26 mouse cellular contexts compared by ENCODE assay signal in the genomic region with DNA sequence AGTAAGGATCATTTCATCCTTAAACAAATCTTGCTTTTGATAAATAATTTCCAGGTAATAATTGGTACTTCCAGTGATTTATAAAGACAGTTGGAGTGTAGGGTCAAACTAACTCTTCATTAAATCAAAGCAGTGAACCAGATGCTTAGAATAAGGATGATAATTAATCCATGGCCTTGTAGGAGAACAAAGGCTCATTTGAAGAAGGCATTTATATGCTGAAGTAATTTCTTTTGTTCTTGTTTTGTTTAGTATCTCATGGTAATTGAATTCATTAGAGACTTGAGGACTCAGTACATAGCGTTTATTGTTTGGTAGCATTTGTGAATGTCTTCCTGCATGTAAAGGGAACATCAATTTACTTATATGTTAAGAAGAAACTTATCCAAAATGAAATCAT.
"Had no signal": no experiment of that assay in that cellular context is flagged by ENCODE, and none has a peak within 500 bp of the region (broad histone marks: within the 10 kb centered on the region; RNA-seq: fewer than 3 reads in every experiment).

No protein-coding gene starts in this region.

- H3K4me1 ChIP-seq: embryonic facial prominence, embryonic 10.5 days; embryonic facial prominence, embryonic 12.5 days; embryonic facial prominence, embryonic 13.5 days; embryonic facial prominence, embryonic 15.5 days; forebrain, embryonic 12.5 days; forebrain, embryonic 13.5 days; forebrain, embryonic 15.5 days had no signal

- H3K9me3 ChIP-seq: embryonic facial prominence, embryonic 10.5 days; embryonic facial prominence, embryonic 12.5 days; embryonic facial prominence, embryonic 13.5 days; embryonic facial prominence, embryonic 15.5 days; forebrain, embryonic 10.5 days; forebrain, embryonic 12.5 days; forebrain, embryonic 13.5 days; forebrain, embryonic 15.5 days had no signal

- DNase-seq: cerebellum, adult 8-10 months; cerebellum, adult 9-10 months; cerebellum, adult 9-11 months; cerebellum, postnatal 10 days; cerebellum, postnatal 14 days; cerebellum, postnatal 25 days; cerebellum, postnatal 36 days; embryo, embryonic 11 days; forebrain, postnatal 0 days; gastrocnemius, adult 2 months; gastrocnemius, postnatal 10 days; gastrocnemius, postnatal 25 days; gastrocnemius, postnatal 36 days; heart, adult 11 months; heart, adult 18-20 months; heart, adult 2 months had no signal

- H3K4me3 ChIP-seq: embryonic facial prominence, embryonic 10.5 days; embryonic facial prominence, embryonic 12.5 days; embryonic facial prominence, embryonic 13.5 days; embryonic facial prominence, embryonic 15.5 days; erythroblast, embryonic 14.5 days; forebrain, embryonic 10.5 days; forebrain, embryonic 12.5 days; forebrain, embryonic 13.5 days; forebrain, embryonic 15.5 days; gastrocnemius, adult 2 months; heart, adult 2 months had no signal

- H3K9ac ChIP-seq: embryonic facial prominence, embryonic 12.5 days; embryonic facial prominence, embryonic 13.5 days; embryonic facial prominence, embryonic 15.5 days; forebrain, embryonic 12.5 days; forebrain, embryonic 13.5 days; forebrain, embryonic 15.5 days; forebrain, postnatal 0 days had no signal

- H3K36me3 ChIP-seq: embryonic facial prominence, embryonic 10.5 days; embryonic facial prominence, embryonic 12.5 days; embryonic facial prominence, embryonic 13.5 days; embryonic facial prominence, embryonic 15.5 days; forebrain, embryonic 10.5 days; forebrain, embryonic 12.5 days; forebrain, embryonic 15.5 days had no signal

- H3K27ac ChIP-seq: embryonic facial prominence, embryonic 10.5 days; embryonic facial prominence, embryonic 12.5 days; embryonic facial prominence, embryonic 13.5 days; embryonic facial prominence, embryonic 15.5 days; forebrain, embryonic 10.5 days; forebrain, embryonic 12.5 days; forebrain, embryonic 13.5 days; forebrain, embryonic 15.5 days; gastrocnemius, adult 2 months; heart, adult 2 months had no signal

- H3K4me2 ChIP-seq: embryonic facial prominence, embryonic 12.5 days; embryonic facial prominence, embryonic 13.5 days; embryonic facial prominence, embryonic 15.5 days; forebrain, embryonic 12.5 days; forebrain, embryonic 13.5 days; forebrain, embryonic 15.5 days had no signal

- ATAC-seq: forebrain, embryonic 13.5 days; forebrain, embryonic 14.5 days; forebrain, embryonic 15.5 days; forebrain, postnatal 0 days had no signal

- H3K27me3 ChIP-seq: embryonic facial prominence, embryonic 12.5 days; embryonic facial prominence, embryonic 13.5 days; embryonic facial prominence, embryonic 15.5 days; forebrain, embryonic 12.5 days; forebrain, embryonic 13.5 days; forebrain, embryonic 15.5 days had no signal
